Mouse (Mus musculus): ENCODE data around the gene Cabp2.

GRCm38 (mm10) chr19:4130106-4130505 is 48.7 kb downstream of the Cabp2 start:
- TF ChIP-seq CTCF (IDR thresholded peaks at IDR 0.05; ENCODE audit: control insufficient read depth, insufficient read depth, insufficient read length) (no peak), USF1 (IDR thresholded peaks at IDR 0.05; ENCODE audit: low read depth) (no peak), MAX (IDR thresholded peaks at IDR 0.05) (no peak), FOSL1 (IDR thresholded peaks at IDR 0.05; ENCODE audit: insufficient read depth, low read length, poor library complexity, severe bottlenecking) (no peak), MYOD1 (IDR thresholded peaks at IDR 0.05; ENCODE audit: control insufficient read depth, insufficient read length, low read depth) (no peak), CEBPB (IDR thresholded peaks at IDR 0.05; ENCODE audit: low read depth) (no peak)

Measured in C2C12 (cell line).